Mouse (Mus musculus): ENCODE results near the gene Exog. TPM values are rescaled to one million over a fixed set of nuclear protein-coding genes. Genes with fewer than 3 reads are reported as not detected.

The Exog gene
- polyA plus RNA-seq, 1 experiment from 2014 or later = 39.9 TPM

GRCm38 (mm10) chr9:119473011-119473410 is 28.3 kb downstream of the Exog start:
- H3K9ac ChIP-seq (ENCODE audit: low read length) = no peak overlapping the region
- no peak for DNase-seq (ENCODE audit: low spot score, missing footprints)
- H3K36me3 ChIP-seq (ENCODE audit: control insufficient read depth, insufficient read depth, low read length) = no peaks in the 10 kb centered on the region
- H3K27ac ChIP-seq (ENCODE audit: low read depth, low read length) = no peak overlapping the region
- H3K4me1 ChIP-seq (ENCODE audit: control insufficient read depth, insufficient read depth, low read length) = no peaks in the 10 kb centered on the region
- 97% methylated on average over 1 of the region's 1 CpGs for WGBS
- no peak overlapping the region for H3K4me2 ChIP-seq
- ATAC-seq (ENCODE audit: low FRiP score) = no peak
- no peaks in the 10 kb centered on the region for H3K9me3 ChIP-seq (ENCODE audit: control insufficient read depth, low read length)
- H3K4me3 ChIP-seq (ENCODE audit: low read depth, low read length) = no peak overlapping the region
- no peaks in the 10 kb centered on the region for H3K27me3 ChIP-seq (ENCODE audit: control insufficient read depth, insufficient read depth, low read length)

- no peaks in the 10 kb centered on the region for H3K9me3 ChIP-seq (ENCODE audit: control insufficient read depth, low read length)
- no peak overlapping the region for H3K4me3 ChIP-seq (ENCODE audit: low read depth, low read length)
- H3K4me1 ChIP-seq (ENCODE audit: control insufficient read depth, insufficient read depth, low read length) = no peaks in the 10 kb centered on the region
- no peak for ATAC-seq (ENCODE audit: low FRiP score)
- H3K9ac ChIP-seq (ENCODE audit: low read length) = no peak overlapping the region
- 89% methylated on average over 9 of the region's 9 CpGs for WGBS
- no peaks in the 10 kb centered on the region for H3K27me3 ChIP-seq (ENCODE audit: control insufficient read depth, insufficient read depth, low read length)
- no peak overlapping the region for H3K4me2 ChIP-seq
- no peak overlapping the region for H3K27ac ChIP-seq (ENCODE audit: low read depth, low read length)
- no peak for DNase-seq (ENCODE audit: low spot score, missing footprints)
- H3K36me3 ChIP-seq (ENCODE audit: control insufficient read depth, insufficient read depth, low read length) = no peaks in the 10 kb centered on the region
Observed at GRCm38 (mm10) chr9:119473608-119474164, 28.9 kb downstream of the Exog start.

DNA sequence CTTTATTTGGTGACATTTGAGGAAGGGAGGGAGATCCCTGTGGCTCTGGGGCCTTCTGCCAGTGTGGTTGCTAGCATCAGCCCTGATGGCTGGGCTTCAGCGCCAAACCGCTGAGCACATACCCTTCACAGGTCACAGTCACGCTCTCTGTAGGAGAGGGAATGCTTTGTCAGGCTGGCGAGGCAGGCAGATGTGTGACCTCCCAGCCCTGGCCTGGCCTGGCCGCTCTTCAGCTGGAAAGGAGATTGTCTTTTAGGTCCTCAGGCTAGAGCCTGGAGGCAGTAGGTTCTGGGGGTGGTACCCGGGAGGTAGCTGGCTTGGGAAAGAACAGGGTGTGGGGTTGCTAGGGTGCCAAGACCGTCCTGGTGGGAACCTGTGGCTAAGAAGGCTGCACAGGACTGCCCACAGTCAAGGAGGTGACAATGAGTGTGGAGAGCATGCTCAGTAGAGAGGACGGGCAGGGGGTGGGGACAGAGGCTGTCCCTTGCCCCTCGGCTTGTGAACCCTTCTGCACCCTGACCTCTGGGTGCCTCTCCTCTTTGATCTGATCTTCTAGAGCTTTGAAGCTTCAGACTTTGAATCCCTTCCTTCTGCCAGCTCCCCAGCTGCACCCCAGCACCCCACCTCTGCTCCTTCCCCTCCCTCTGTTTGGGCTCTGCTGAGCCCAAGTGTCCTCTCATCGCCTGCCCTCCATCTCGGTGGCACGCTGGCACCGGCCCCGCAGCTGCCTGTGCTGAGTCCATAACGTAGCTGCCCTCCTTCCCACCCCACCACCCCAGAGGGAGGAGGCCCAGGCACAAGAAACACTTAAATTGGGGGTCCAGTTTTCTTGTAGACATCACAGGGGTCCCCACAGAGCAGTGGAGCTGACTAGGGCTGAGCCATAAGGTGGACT is 30.2 kb downstream of the Exog start:
- no peak overlapping the region for H3K4me2 ChIP-seq
- H3K9ac ChIP-seq (ENCODE audit: low read length) = no peak overlapping the region
- WGBS = 68% methylated on average over 15 of the region's 15 CpGs
- no peak overlapping the region for H3K4me3 ChIP-seq (ENCODE audit: low read depth, low read length)
- DNase-seq (ENCODE audit: low spot score, missing footprints) = no peak
- no peaks in the 10 kb centered on the region for H3K27me3 ChIP-seq (ENCODE audit: control insufficient read depth, insufficient read depth, low read length)
- H3K9me3 ChIP-seq (ENCODE audit: control insufficient read depth, low read length) = no peaks in the 10 kb centered on the region
- no peaks in the 10 kb centered on the region for H3K36me3 ChIP-seq (ENCODE audit: control insufficient read depth, insufficient read depth, low read length)
- H3K27ac ChIP-seq (ENCODE audit: low read depth, low read length) = no peak overlapping the region
- H3K4me1 ChIP-seq (ENCODE audit: control insufficient read depth, insufficient read depth, low read length) = no peaks in the 10 kb centered on the region
- no peak for ATAC-seq (ENCODE audit: low FRiP score)

- H3K27ac ChIP-seq (ENCODE audit: low read depth, low read length) = no peak overlapping the region
- ATAC-seq (ENCODE audit: low FRiP score) (no peak), DNase-seq (ENCODE audit: low spot score, missing footprints) (no peak)
- H3K4me2 ChIP-seq = no peak overlapping the region
- no peaks in the 10 kb centered on the region for H3K27me3 ChIP-seq (ENCODE audit: control insufficient read depth, insufficient read depth, low read length)
- 69% methylated on average over 6 of the region's 6 CpGs for WGBS
- H3K9ac ChIP-seq (ENCODE audit: low read length) = no peak overlapping the region
- no peaks in the 10 kb centered on the region for H3K36me3 ChIP-seq (ENCODE audit: control insufficient read depth, insufficient read depth, low read length)
- H3K4me1 ChIP-seq (ENCODE audit: control insufficient read depth, insufficient read depth, low read length) = no peaks in the 10 kb centered on the region
- H3K4me3 ChIP-seq (ENCODE audit: low read depth, low read length) = no peak overlapping the region
- H3K9me3 ChIP-seq (ENCODE audit: control insufficient read depth, low read length) = no peaks in the 10 kb centered on the region
Observed at GRCm38 (mm10) chr9:119477754-119478153, 33.0 kb downstream of the Exog start.

DNA sequence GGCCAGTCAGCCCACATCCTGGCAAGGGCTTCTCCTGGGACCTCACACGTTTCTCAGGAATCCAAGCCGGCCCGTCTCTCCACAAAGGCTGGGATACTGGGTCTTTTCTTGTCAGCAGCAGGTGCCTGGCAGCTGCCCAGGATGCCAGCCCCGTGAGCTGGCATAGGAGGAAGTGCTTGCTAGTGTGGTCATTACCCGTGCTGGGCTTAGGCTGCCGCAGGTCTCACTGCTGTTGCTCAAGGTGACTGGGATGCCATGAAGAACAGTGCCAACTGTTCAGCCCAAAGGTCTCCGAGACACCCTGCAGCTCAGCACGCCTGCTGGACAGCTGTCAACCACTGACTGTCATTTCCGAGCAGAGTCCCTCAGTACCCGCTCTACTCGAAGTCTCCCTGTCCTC is 33.6 kb downstream of the Exog start:
- Histone ChIP-seq H3K4me2 (no peak overlapping the region), H3K9ac (ENCODE audit: low read length) (no peak overlapping the region), H3K4me3 (ENCODE audit: low read depth, low read length) (no peak overlapping the region), H3K27me3 (ENCODE audit: control insufficient read depth, insufficient read depth, low read length) (no peaks in the 10 kb centered on the region), H3K9me3 (ENCODE audit: control insufficient read depth, low read length) (no peaks in the 10 kb centered on the region), H3K27ac (ENCODE audit: low read depth, low read length) (no peak overlapping the region), H3K4me1 (ENCODE audit: control insufficient read depth, insufficient read depth, low read length) (no peaks in the 10 kb centered on the region), H3K36me3 (ENCODE audit: control insufficient read depth, insufficient read depth, low read length) (no peaks in the 10 kb centered on the region)
- DNase-seq (ENCODE audit: low spot score, missing footprints) (no peak), ATAC-seq (ENCODE audit: low FRiP score) (no peak)
- WGBS = 87% methylated on average over 11 of the region's 11 CpGs

- H3K36me3 ChIP-seq (ENCODE audit: control insufficient read depth, insufficient read depth, low read length) = no peaks in the 10 kb centered on the region
- H3K4me3 ChIP-seq (ENCODE audit: low read depth, low read length) = no peak overlapping the region
- no peaks in the 10 kb centered on the region for H3K27me3 ChIP-seq (ENCODE audit: control insufficient read depth, insufficient read depth, low read length)
- WGBS = 81% methylated on average over 8 of the region's 8 CpGs
- DNase-seq (ENCODE audit: low spot score, missing footprints) (no peak), ATAC-seq (ENCODE audit: low FRiP score) (no peak)
- H3K27ac ChIP-seq (ENCODE audit: low read depth, low read length) = no peak overlapping the region
- H3K9me3 ChIP-seq (ENCODE audit: control insufficient read depth, low read length) = no peaks in the 10 kb centered on the region
- no peak overlapping the region for H3K9ac ChIP-seq (ENCODE audit: low read length)
- H3K4me2 ChIP-seq = no peak overlapping the region
- peaks cover 3% of the 10 kb centered on the region; the same call in 1 of the 2 replicates for H3K4me1 ChIP-seq (ENCODE audit: control insufficient read depth, insufficient read depth, low read length)
Observed at GRCm38 (mm10) chr9:119479297-119479696, 34.6 kb downstream of the Exog start.

GRCm38 (mm10) chr9:119481612-119482011 is 36.9 kb downstream of the Exog start:
- no peak for ATAC-seq (ENCODE audit: low FRiP score)
- no peak for DNase-seq (ENCODE audit: low spot score, missing footprints)
- Histone ChIP-seq H3K4me3 (ENCODE audit: low read depth, low read length) (no peak overlapping the region), H3K27ac (ENCODE audit: low read depth, low read length) (no peak overlapping the region), H3K27me3 (ENCODE audit: control insufficient read depth, insufficient read depth, low read length) (no peaks in the 10 kb centered on the region), H3K4me1 (ENCODE audit: control insufficient read depth, insufficient read depth, low read length) (peaks cover 3% of the 10 kb centered on the region; the same call in 1 of the 2 replicates), H3K36me3 (ENCODE audit: control insufficient read depth, insufficient read depth, low read length) (no peaks in the 10 kb centered on the region), H3K9me3 (ENCODE audit: control insufficient read depth, low read length) (no peaks in the 10 kb centered on the region), H3K4me2 (no peak overlapping the region), H3K9ac (ENCODE audit: low read length) (no peak overlapping the region)
- WGBS = 80% methylated on average over 4 of the region's 4 CpGs

GRCm38 (mm10) chr9:119483554-119484353 is 39.0 kb downstream of the Exog start:
- ATAC-seq (ENCODE audit: low FRiP score) = peak; percentile 30; the same call in 1 of the 2 replicates
- WGBS = 59% methylated on average over 23 of the region's 23 CpGs
- H3K4me1 ChIP-seq (ENCODE audit: control insufficient read depth, insufficient read depth, low read length) = peaks cover 3% of the 10 kb centered on the region; the same call in 1 of the 2 replicates
- H3K27ac ChIP-seq (ENCODE audit: low read depth, low read length) = no peak overlapping the region
- no peaks in the 10 kb centered on the region for H3K36me3 ChIP-seq (ENCODE audit: control insufficient read depth, insufficient read depth, low read length)
- H3K4me3 ChIP-seq (ENCODE audit: low read depth, low read length) = no peak overlapping the region
- H3K4me2 ChIP-seq = no peak overlapping the region
- H3K9me3 ChIP-seq (ENCODE audit: control insufficient read depth, low read length) = no peaks in the 10 kb centered on the region
- H3K9ac ChIP-seq (ENCODE audit: low read length) = no peak overlapping the region
- no peaks in the 10 kb centered on the region for H3K27me3 ChIP-seq (ENCODE audit: control insufficient read depth, insufficient read depth, low read length)
- DNase-seq (ENCODE audit: low spot score, missing footprints) = no peak

Measured in midbrain, embryonic 11.5 days (tissue).